Mouse (Mus musculus) heart, embryonic 13.5 days (tissue): Measurements from ENCODE around the gene Lrig3. TPM values are rescaled to one million over a fixed set of nuclear protein-coding genes. Genes with fewer than 3 reads are reported as not detected.

Source experiments
- microRNA-seq: library from miRNA; unstranded; fragments of <30 nt; microRNA quantifications from one replicate; pipeline ENCODE4, GENCODE M21; 2016
- polyA plus RNA-seq: library from polyadenylated mRNA; unstranded; fragments of >200 nt; fragmentation: Nextera tagmentation; extraction: Ambion mirVana; gene quantifications from 2 replicates; pipeline ENCODE4 v1.2.1, GENCODE M21; 2015

The Lrig3 gene
- polyA plus RNA-seq, 1 experiment from 2014 or later, result 1.9 TPM

Small RNA genes lying within 50 kb of the gene (microRNA-seq; reads per million reads assigned to microRNA genes)
- not detected for gene Gm22183
